Mouse (Mus musculus): ENCODE measurements at regions not wholly inside any gene's neighbourhood (a gene's known extent, or its start where the extent isn't known, plus 50 kb on each side); places are given as distances from the start of the nearest gene placed in this dataset.
"Not testable (repeated sequence)": the region's sequence is repeated elsewhere in the genome, so short reads cannot be mapped to it uniquely, and the experiment has no call there.

GRCm38 (mm10) chr1:194435060-194435459 is 183.0 kb upstream of the Plxna2 start:
- DNase-seq, result no peak

DNA sequence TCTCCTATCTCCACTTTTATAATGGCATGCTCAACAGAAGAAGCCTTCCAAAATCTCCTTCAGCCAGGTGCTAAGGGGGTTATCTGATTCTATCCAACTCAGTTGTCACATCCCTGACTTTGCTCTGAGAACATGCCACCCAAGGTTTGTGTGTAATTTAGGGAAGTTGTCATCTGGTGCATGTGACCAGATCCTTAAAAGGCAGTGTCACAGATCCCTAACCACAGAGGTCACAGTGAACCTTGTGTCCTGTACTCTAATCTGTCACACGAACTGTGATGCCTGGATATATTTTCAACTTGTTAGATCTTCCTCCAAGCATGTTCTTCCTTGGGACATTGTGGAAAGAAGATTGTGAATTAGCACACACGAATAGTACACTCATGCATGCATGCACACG is 189.4 kb upstream of the Plxna2 start:
- no peak for DNase-seq

DNA sequence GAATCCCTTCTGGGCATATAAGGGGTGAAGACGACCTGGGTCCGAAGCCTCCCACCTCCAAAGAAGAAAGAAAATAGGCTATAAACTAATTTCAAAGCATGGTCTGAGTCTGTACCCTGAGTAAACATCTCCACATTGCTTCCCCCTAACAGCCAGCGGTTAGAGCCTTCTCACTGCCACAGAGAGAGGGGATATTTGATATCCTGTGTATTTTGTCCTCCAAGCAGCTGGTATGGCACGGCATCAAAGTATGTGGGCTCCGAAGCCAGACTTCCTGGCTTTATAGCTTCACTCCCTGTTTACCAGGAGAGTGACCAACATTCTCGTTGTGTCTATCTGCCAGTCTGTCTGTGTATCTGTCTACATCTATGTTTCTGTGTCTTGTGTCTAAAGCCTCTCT is 191.7 kb upstream of the Plxna2 start:
- DNase-seq, result no peak

- no peak for DNase-seq
Observed at GRCm38 (mm10) chr1:194424201-194424600, 193.8 kb upstream of the Plxna2 start.

- no peak for DNase-seq
Observed at GRCm38 (mm10) chr1:194412193-194412592, 205.8 kb upstream of the Plxna2 start.

DNA sequence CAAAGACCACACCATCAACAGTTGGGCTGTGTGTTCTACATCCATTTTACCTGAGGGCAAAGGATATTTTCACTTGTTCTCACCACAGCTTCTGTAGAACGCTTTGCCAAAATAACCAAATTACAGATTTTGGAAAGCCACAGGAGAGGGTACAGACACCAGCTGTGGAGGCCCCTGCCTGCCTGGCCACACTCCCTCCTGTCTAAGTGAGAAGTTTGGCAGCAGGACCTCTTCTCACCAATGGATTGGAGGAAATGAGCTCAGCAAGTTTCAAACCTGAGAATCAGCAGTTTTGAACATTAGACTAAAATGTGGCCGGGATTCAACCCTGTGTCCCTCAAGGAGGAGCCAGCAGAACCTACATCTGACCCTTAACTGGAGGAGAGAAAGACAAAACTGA is 206.2 kb upstream of the Plxna2 start:
- DNase-seq, result no peak

GRCm38 (mm10) chr1:194399281-194399680 is 218.7 kb upstream of the Plxna2 start:
- DNase-seq, result no peak

DNA sequence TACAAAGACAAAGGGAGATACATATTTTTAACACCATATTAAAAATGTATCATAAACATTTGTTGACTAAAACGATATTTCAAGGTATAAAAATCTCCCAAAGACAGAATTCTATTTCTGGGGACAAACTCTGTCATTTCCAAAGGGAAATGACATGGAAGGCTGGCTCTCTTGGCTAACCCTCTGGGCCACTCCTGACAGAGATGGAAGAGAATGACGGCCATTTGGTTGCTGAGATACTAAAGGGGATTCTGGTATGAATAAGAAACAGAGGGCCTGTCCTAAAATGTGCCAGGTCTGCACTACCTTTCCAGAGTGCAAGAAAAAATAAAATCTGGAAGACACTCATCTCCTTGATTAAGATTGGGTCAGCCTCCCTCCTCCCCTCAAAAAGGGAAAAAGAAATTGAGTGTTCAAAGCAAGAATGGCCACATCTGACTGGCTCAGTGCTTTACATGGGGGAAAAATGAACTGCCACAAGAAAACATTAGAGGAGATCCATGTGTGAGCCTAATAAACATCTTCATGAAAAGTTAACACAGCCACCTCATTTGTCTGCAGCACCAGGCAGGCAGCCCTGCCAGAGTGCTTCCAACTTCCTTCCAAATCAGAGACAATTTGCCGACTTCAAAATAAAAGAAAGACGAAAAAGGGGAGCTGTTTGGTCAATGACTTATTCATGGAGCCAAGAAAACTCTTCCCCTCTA is 221.1 kb upstream of the Plxna2 start:
- DNase-seq, result no peak

GRCm38 (mm10) chr1:194393720-194394119 is 224.3 kb upstream of the Plxna2 start:
- no peak for DNase-seq

- no peak for DNase-seq
Observed at GRCm38 (mm10) chr1:194390202-194390601, 227.8 kb upstream of the Plxna2 start.

GRCm38 (mm10) chr1:194378135-194378534 is 239.9 kb upstream of the Plxna2 start:
- no peak for DNase-seq

GRCm38 (mm10) chr1:194373511-194373910 is 244.5 kb upstream of the Plxna2 start:
- not testable (repeated sequence) for DNase-seq

GRCm38 (mm10) chr1:194363917-194364316 is 254.1 kb upstream of the Plxna2 start:
- DNase-seq, result no peak

GRCm38 (mm10) chr1:194363129-194363768 is 254.8 kb upstream of the Plxna2 start:
- no peak for DNase-seq

DNA sequence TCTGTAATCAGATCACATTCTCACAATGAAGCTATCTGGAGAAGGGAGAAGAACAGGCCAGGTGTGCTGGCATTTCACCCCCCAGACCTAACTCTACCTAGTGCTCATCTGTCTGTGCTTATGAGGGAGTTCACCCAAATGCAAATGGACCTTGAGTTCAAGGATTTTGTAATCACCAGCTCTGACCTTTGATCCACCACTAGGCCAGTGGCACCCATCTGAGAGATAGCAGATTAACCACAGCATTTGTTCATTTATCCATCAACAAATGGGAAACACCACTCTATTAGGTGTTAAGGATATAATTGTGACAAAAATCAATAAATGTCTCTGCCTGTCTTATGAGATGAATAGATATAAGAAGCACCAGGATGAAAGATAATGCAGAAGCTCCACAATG is 255.7 kb upstream of the Plxna2 start:
- no peak for DNase-seq

- DNase-seq, result no peak
Observed at GRCm38 (mm10) chr1:194361316-194361715, 256.7 kb upstream of the Plxna2 start.

DNA sequence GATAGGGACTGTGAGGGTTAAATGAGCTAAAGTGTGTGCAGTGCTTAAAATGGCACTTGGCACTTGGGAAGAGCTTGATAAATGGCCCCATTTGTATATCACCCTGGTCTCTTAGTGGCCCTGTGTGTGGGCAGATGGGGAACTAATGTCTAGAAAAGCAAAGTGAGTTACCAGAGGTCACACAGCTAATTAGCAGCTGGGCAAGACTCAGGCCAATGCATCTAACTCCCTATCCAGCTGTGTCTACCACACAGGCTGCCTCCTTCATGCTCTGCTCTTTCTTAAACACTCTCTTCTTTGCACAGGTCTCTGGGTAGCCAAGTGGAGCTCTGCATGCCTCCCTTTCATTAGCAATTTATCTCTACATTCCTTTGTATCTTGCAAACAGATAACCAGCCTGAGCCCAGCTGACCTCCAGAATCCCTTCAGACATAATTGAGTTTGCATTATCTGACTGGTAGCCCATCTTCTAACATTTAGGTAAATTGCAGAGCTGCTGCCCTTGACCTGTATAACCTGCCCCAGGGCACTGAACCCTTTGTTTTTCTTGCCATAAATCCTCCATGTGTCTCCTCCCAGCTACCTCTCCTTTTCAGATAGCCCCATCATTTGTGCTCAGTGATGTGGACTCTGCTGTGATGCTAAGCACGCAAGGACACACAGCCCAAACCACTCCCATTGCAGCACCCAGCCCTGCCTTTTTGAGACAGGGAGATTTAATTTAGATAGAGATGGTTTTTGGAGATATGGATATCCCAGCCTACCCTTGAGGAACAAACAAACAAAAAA is 263.5 kb upstream of the Plxna2 start:
- no peak for DNase-seq

GRCm38 (mm10) chr1:194345304-194346033 is 272.5 kb upstream of the Plxna2 start:
- DNase-seq, result no peak

DNA sequence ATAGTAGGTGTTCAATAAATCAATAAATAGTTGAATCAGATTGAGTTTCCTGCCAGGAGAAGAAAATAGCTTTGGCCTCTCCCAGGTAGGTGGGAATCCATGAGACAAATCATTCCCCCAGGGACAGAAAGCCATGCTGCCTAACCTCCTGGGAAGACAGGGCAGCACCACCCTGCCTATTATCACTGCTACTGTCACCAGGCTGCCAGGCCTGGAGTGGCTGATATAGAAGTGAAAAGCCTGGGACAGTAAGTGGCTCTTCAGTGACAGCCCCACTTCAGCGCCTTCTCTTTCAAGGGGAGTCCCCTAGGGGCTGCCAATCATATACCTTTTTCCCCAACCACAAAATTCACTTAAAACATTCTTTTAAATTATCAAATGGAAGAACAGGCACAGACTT is 275.4 kb upstream of the Plxna2 start:
- DNase-seq, result no peak

- no peak for DNase-seq
Observed at GRCm38 (mm10) chr1:194341758-194342157, 276.3 kb upstream of the Plxna2 start.

DNA sequence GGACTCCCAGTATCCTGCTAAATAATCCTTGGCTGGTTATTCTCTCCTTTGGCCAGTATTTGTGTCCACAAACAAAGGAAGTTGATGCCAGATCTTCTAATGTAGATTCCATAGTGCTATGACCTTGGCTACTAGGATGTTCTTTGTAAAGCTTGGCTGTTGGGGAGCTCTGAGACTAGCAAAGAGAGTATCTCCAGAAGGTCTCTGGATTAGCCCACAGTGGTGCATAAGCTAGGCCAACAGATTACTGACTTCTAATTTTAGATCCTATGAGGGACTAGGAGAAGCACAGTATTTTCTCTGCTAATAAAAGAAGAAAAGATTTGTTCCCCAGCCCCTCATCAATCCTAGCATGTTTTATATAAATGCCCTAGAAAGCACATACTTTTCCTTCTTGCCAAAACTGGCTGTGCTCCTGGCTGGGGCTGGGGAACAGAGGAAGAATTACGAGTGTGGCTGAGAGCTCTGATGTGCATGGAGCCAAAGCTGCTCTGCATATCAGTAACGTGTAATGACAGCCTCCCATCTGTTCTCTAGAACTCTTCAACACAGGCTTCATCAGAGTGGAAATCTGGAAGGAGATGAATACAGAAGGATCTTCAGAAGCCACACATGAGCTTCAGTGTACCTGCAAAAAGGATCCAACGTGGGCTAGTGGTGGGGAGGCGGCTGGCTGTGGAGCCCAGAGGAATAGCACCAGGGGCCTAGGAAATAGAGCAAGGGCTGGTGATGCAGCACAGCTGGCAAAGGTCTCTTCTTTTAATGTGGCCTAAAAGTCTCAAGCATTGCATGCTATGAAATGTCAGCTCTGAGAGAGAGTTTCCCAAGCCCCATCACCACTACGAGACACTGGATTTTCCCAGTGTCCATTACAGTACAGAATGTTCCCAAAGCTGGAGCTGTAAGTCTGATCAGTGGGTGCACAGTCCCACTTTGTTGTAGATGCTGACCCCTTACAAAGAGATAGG is 283.0 kb upstream of the Plxna2 start:
- DNase-seq, result no peak

- DNase-seq, result no peak
Observed at GRCm38 (mm10) chr1:194332639-194333038, 285.4 kb upstream of the Plxna2 start.
